32 mouse cellular contexts compared by ENCODE assay signal in the genomic region with DNA sequence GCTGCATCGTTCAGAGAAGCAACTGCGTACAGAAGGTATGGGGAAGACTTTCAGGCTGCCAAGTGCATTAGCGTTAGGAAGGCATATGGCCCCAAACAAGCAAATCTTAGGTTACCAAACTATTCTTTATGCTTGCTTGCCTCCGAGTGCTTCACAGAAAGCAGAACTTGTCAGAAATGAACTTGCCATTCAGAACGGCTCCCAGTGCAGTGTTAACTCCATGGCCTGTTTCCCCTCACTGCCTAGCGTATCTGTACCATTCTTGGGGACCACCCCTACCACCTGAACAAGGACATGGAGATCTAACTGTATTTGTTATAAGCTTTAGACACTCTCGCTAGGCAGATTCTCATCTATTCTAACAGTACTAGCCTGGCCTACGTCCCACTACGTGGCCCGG. TPM values are rescaled to one million over a fixed set of nuclear protein-coding genes. Genes with fewer than 3 reads are reported as not detected.
"Had no signal": no experiment of that assay in that cellular context is flagged by ENCODE, and none has a peak within 500 bp of the region (broad histone marks: within the 10 kb centered on the region; RNA-seq: fewer than 3 reads in every experiment).

No protein-coding gene starts in this region.

- H3K27ac ChIP-seq: left cerebral cortex, adult 2 months; limb, embryonic 10.5 days; limb, embryonic 12.5 days; limb, embryonic 13.5 days; limb, embryonic 15.5 days; liver, embryonic 12.5 days; liver, embryonic 13.5 days; liver, embryonic 14.5 days; liver, embryonic 15.5 days; lung, embryonic 15.5 days; macrophage; midbrain, embryonic 10.5 days; midbrain, embryonic 12.5 days; midbrain, embryonic 13.5 days had no signal

- H3K9me3 ChIP-seq: limb, embryonic 10.5 days; limb, embryonic 15.5 days; liver, embryonic 12.5 days; liver, embryonic 13.5 days; liver, embryonic 15.5 days; lung, embryonic 15.5 days; midbrain, embryonic 10.5 days; midbrain, embryonic 13.5 days had no signal

- H3K27me3 ChIP-seq: limb, embryonic 12.5 days; limb, embryonic 13.5 days; limb, embryonic 15.5 days; liver, embryonic 12.5 days; liver, embryonic 13.5 days; liver, embryonic 15.5 days; lung, embryonic 15.5 days; midbrain, embryonic 12.5 days; midbrain, embryonic 13.5 days had no signal

- DNase-seq: left cerebral cortex, postnatal 4 days; liver; liver, embryonic 13.5 days; liver, postnatal 0 days; lung, adult 18-20 months; lung, adult 2 months; lung, embryonic 14.5 days; lung, postnatal 10 days; lung, postnatal 14 days; lung, postnatal 36 days; lung, postnatal 4 days; midbrain, embryonic 14.5 days had no signal

- H3K4me3 ChIP-seq: left cerebral cortex, adult 2 months; limb, embryonic 10.5 days; limb, embryonic 12.5 days; limb, embryonic 13.5 days; limb, embryonic 15.5 days; liver, embryonic 12.5 days; liver, embryonic 13.5 days; liver, embryonic 15.5 days; lung, embryonic 15.5 days; megakaryocyte, embryonic 14.5 days; midbrain, embryonic 10.5 days; midbrain, embryonic 12.5 days; midbrain, embryonic 13.5 days; myocyte had no signal

- H3K36me3 ChIP-seq: limb, embryonic 10.5 days; limb, embryonic 12.5 days; limb, embryonic 13.5 days; limb, embryonic 15.5 days; liver, embryonic 12.5 days; liver, embryonic 13.5 days; liver, embryonic 15.5 days; lung, embryonic 15.5 days; midbrain, embryonic 10.5 days; midbrain, embryonic 12.5 days; midbrain, embryonic 13.5 days had no signal

- H3K4me2 ChIP-seq: limb, embryonic 12.5 days; limb, embryonic 13.5 days; limb, embryonic 15.5 days; liver, embryonic 11.5 days; liver, embryonic 12.5 days; liver, embryonic 13.5 days; liver, embryonic 15.5 days; lung, embryonic 14.5 days; lung, embryonic 15.5 days; midbrain, embryonic 12.5 days; midbrain, embryonic 13.5 days had no signal

- ATAC-seq: liver, embryonic 12.5 days; liver, postnatal 0 days; lung, postnatal 0 days; midbrain, embryonic 13.5 days; midbrain, embryonic 16.5 days had no signal

- H3K9ac ChIP-seq: limb, embryonic 12.5 days; limb, embryonic 13.5 days; limb, embryonic 15.5 days; liver, embryonic 12.5 days; liver, embryonic 13.5 days; liver, embryonic 14.5 days; liver, embryonic 15.5 days; liver, postnatal 0 days; lung, embryonic 14.5 days; lung, embryonic 15.5 days; midbrain, embryonic 12.5 days; midbrain, embryonic 13.5 days had no signal

- H3K4me1 ChIP-seq: limb, embryonic 10.5 days; limb, embryonic 12.5 days; limb, embryonic 13.5 days; limb, embryonic 15.5 days; liver, embryonic 13.5 days; liver, embryonic 15.5 days; lung, embryonic 15.5 days; midbrain, embryonic 10.5 days; midbrain, embryonic 12.5 days; midbrain, embryonic 13.5 days had no signal

RNA-seq across cellular contexts. Expression of gene Mmp15, which starts 35.2 kb away (rescaled TPM):
- total RNA-seq: megakaryocyte, adult 5-6 weeks; monocyte, adult 5-6 weeks had no signal
